Mouse (Mus musculus): ENCODE measurements around the gene Edn1.

The Edn1 gene

GRCm38 (mm10) chr13:42317808-42318207 lies 16.5 kb downstream of the Edn1 start:
- DNase-seq: no peak

- no peak for DNase-seq
Observed at GRCm38 (mm10) chr13:42328576-42328975, 27.3 kb downstream of the Edn1 start.

- DNase-seq: no peak
Observed at GRCm38 (mm10) chr13:42331104-42331503, 29.8 kb downstream of the Edn1 start.

- DNase-seq: no peak
Observed at GRCm38 (mm10) chr13:42334981-42335380, 33.7 kb downstream of the Edn1 start.

- no peak for DNase-seq
Observed at GRCm38 (mm10) chr13:42336414-42336813, 35.1 kb downstream of the Edn1 start.

- DNase-seq: no peak
Observed at GRCm38 (mm10) chr13:42337072-42337471, 35.8 kb downstream of the Edn1 start.

GRCm38 (mm10) chr13:42339466-42339865 lies 38.2 kb downstream of the Edn1 start:
- no peak for DNase-seq

- DNase-seq: no peak
Observed at GRCm38 (mm10) chr13:42341871-42342532, 40.7 kb downstream of the Edn1 start.

GRCm38 (mm10) chr13:42345439-42345838 lies 44.2 kb downstream of the Edn1 start:
- no peak for DNase-seq

- no peak for DNase-seq
Observed at GRCm38 (mm10) chr13:42346414-42346813, 45.1 kb downstream of the Edn1 start.

GRCm38 (mm10) chr13:42351675-42352074 lies 50.4 kb downstream of the Edn1 start:
- DNase-seq: no peak
